Mouse (Mus musculus) retina, postnatal 7 days (tissue): ENCODE measurements around the gene Tsc22d3.
"Not testable (repeated sequence)": the region's sequence is repeated elsewhere in the genome, so short reads cannot be mapped to it uniquely, and the experiment has no call there.

Experiments used
- DNase-seq: peaks from one replicate; pipeline ENCODE4 v3.0.0-alpha.2; 2012; ENCODE audit warnings: low read depth, low spot score

Gene Tsc22d3

DNA sequence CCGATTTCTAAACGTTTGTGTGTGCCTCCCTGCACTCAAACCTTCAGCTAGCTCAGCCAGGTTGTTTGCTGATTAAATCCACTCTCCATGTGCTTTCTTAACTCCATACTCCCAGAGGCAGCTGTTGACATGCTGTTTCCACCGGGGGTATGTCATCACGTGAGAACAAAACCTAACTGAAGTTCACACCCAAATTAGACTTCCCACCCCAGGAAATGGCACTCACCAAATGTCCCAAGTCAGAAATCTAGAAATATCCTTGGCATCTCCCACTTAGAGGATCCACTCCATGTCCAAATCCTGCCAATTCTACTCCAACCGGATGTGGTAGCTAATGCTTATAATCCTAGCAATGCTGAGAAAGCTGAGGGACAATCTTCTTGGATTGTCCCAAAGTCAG lies 100.2 kb downstream of the Tsc22d3 start:
- DNase-seq = no peak

DNA sequence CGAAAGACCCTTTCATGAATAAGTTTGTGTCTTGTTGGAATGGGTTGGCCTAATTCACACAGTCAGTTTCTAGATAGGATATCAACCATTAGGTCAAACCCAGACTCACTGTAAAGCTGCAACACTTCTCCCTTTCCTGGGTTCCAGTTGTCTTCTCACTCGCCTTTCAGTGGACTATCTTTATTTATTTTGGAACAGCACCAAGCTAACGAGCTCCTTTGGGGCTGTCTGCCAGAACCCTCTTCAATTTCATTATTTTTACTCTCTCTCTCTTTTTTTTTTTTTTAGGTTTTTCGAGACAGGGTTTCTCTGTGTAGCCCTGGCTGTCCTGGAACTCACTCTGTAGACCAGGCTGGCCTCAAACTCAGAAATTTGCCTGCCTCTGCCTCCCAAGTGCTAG lies 102.0 kb downstream of the Tsc22d3 start:
- DNase-seq = not testable (repeated sequence)

GRCm38 (mm10) chrX:140494170-140494569 lies 106.3 kb downstream of the Tsc22d3 start:
- no peak for DNase-seq

- DNase-seq = no peak
Measured at GRCm38 (mm10) chrX:140493527-140494029, 106.9 kb downstream of the Tsc22d3 start.

GRCm38 (mm10) chrX:140491884-140492571 lies 108.4 kb downstream of the Tsc22d3 start:
- no peak for DNase-seq

- DNase-seq = no peak
Measured at GRCm38 (mm10) chrX:140490203-140490602, 110.3 kb downstream of the Tsc22d3 start.
